Mouse (Mus musculus) right cerebral cortex, postnatal 36 days (tissue): ENCODE data around the gene Slc22a1.
"Not testable (repeated sequence)": the region's sequence is repeated elsewhere in the genome, so short reads cannot be mapped to it uniquely, and the experiment has no call there.

Source experiments
- DNase-seq, 2 experiments: peaks; one replicate each; pipeline ENCODE4 v3.0.0; 2022; ENCODE audit warnings: low spot score in 2 of 2, mixed read lengths in 1 of 2

The Slc22a1 gene

DNA sequence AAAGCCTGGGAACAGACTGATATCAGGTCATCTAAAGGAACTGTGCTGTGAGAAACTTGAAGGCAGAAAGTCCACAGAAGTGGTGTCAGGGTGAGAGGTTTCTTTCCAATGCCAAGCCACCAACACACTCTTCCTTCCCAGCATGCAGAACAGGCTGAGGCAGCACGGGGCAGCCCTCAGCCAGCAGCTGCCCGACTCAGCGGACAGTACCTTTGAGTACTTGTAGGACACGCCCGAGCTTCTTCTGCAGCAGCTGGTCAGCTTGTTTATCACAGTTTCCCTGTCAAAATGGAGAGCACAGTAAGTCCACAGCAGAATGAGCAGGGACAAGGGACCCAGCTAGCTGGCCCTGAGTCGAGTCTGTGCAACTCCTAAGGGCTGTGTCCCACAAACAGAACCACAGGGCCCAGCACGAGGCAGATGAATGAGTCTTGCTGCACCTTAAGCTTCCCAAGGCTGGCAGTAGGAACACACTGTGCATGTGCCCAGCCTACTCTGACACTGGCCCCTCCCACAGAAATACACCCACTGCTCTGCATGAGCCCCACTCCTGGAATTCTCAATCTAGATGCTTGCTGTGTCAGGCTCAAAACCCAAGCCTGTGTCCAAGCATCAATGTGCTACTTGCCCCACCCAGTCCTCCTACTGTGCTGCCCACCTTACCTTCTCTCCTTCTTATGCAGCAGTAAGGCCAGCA, 9.4 kb upstream of the Slc22a1 start:
- peak in 1 of 2 experiments; percentile 25 for DNase-seq

DNA sequence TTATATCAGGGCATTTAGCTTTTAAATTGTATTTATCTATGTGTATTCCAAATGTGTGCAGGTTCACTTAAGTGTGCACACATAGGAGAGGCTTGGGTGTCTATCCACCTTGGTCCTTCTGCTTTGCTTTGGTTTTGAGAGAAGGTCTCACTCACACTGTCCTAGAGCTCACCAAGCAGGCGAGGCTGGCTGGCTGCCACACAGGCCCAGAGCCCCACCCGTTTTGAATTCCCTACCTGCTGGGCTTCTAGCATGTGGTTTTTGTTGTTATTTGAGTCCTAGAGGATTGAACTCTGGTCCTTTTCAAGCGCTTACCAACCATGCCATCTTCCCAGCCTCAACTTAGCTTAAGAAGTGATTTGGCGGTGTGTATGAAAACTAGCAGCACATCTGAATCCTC, 8.8 kb upstream of the Slc22a1 start:
- no peak for DNase-seq

DNA sequence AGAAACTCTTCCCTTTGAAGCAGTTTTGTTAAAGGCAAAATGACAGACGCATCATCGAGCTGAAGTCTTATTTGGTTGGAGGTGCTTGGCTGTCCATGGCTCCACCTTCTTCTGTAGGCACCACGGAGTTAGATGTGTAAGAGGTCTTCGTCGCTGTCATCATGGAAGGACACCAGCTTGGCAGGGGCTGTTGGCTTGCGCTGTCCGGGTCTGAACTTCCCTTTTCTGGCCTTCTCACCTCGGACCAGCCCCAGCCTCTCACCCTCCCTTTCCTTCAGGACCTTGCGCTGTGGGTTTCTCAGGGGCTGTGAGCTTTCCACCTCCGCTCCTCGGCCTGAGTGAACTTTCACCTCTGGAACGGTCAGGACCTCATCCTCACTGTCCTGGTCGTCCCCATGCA, 8.0 kb upstream of the Slc22a1 start:
- DNase-seq = no peak

DNA sequence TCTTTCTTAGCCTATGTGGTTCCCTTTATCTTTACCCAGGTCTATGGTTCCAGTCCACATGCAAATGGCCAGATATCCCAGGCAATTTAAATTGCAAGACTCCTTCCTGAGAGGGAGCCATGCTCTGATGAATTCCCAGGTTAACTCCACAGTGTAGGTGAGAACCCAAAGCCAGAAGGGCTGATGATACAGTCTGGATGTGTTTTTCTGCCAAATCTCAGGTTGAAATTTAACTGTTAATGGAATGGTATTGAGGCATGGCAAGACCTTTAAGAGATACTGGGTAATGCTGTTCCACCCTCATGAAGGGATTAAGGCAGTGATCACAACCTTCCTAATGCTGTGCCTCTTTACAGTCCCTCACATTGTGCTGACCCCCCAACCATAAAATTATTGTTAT, 2.6 kb upstream of the Slc22a1 start:
- DNase-seq = no peak

DNA sequence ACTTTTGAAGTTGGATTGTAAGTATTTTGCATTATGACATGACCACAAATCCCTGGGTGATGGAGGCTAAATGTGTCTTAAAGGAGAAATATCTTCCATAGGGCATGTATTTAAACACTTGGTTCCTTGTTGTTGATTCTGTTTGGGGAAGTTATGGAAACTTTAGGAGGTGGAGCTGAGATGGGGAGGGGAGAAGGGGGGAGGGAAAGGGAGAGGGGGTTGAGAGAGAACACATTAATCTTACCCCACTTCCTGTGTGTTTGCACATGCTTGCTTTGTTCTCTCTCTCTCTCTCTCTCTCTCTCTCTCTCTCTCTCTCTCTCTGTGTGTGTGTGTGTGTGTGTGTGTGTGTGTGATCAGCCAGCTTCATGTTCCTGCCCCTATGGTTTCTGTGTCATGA, 1.5 kb upstream of the Slc22a1 start:
- DNase-seq = no peak

DNA sequence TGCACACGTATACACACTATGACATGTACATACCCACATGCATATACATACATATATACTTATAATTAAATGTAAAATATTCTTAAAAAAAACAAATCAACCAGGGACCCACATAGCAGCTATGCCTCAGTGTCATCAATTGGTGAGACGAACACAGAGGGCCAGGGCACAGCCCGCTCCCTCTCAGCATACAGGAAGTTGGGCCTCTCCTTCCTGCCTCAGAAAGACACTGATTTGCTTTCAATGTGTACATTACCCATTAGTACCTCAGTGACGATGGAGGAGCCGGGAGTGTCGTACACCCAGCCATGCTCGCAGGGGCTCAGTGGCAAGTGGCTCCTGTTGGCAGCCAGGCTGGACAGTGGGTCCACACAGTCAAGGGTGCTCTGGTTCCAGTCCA, 649 bp downstream of the Slc22a1 start:
- not testable (repeated sequence) for DNase-seq

DNA sequence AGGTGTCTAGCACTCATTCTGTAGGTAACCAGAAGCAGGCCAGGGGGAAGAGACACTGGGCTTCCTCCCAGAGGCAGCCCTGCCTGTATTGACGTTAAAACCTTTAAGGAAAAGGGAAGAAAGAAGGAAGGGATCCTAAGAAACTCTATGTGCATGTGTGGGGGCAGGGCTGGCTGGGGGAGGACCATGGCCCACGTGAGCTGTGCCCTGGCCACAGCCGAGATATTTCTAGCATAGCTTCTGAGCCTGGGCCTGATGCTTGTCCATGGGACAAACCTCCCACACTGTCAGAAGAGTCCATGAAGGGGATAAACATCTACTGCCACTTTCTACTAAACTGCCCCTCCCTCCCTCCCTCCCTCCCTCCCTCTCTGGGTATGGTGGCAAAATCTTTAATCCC, 1.8 kb downstream of the Slc22a1 start:
- DNase-seq = no peak

DNA sequence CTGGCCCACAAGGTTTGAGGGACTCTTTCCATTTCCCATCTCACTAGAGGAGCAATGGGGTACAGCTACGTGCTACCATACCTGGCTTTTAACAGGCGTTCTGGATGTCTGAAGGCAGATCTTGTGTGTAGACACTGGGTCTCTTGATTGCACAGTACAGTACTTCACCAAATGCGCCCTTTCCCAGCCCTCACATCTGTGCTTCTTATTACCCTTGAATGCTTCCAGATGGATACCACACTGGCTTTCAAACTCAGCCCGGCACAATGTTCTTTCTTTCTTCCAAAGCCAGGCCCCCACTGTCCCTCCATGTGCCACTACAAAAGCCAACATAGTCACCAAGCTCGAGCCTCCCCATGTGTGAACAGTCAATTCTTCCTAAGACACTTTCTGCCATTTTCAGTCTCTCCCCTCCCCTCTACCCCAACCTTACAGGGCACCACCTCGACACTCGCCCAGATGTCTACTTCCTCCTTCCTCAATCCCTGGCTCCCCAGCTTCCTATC, 3.3 kb downstream of the Slc22a1 start:
- no peak for DNase-seq

DNA sequence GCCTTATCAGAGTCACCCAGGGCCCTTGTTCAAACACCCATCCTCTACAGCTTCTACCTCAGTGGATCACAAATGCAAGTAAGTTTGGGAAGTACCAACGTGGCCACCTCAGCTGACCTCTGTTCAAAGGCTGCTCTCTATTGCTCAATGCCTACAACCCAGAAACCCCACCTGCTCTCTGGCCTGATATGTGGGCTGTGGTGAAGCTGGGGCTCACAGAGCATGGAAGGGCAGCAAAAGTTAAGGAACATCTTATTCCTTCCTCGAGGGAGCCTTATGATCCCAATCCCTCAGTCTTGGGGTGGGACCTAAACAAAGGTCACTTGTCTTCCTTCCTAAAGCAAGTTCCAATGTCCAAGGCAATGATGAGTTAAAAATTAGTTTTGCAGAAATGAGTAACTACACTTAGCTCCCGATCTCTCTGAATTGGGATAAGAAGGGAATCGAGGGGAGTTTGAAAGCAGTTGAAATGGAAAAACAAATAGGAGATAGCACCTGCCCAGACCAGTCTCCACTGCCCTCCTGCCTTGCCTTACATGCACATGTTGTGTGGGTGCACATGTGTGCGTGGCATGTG, 4.5 kb downstream of the Slc22a1 start:
- DNase-seq = no peak

DNA sequence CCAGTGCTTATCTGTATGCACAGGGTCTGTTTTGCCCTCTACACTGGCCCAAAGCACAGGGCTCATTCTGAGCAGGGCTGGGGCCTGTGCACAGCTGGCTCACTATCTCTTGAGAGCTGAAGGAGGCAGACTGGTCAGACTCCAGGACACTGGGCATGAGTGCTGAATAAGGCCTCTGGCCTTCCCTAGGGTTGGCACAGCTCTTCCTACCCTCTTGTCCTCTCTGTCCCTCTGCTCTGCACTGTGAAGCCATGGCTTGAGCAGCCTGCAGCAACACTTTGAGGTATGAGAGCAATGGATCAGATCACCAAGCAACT, 6.3 kb downstream of the Slc22a1 start:
- DNase-seq = no peak

DNA sequence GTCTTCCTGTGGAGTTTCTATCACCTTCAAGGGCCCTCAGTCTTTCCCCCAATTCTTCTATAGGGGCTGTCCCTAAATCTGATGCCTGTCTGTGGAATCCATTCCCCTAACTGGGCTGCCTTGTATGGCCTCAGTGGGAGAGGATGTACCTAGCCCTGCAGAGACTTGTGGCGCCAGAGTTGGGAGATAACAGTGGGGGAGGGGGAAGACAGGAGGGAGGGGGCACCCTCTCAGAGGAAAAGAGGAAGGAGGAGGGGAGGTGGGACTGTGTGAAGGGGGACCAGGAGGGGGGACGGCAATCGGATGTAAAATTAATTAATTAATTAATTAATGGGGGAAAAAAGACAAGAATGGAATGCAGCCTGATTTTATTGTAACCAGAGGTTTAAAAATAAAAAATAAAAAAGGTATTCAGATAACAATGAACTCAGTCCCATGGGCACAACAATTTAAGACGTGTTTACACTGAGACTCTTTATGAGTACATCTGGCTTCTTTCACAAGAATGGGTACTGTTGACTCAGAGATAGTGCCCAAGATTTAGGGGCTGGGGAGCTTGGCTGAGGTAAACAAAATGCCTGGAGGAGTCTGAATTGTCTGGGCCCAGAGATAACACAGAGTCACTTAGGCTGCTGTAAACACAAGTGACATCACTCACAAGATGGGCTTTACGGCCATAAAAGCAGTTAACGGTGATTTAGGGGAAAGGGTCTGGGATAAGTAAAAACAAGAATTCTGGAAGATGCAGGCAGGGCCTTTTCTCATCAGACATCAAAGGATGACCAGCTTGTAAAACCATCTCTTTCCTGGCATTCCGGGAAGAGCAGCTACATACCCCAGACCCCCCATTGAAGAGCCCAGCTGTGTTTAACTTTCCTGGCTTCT, 6.9 kb downstream of the Slc22a1 start:
- no peak for DNase-seq

DNA sequence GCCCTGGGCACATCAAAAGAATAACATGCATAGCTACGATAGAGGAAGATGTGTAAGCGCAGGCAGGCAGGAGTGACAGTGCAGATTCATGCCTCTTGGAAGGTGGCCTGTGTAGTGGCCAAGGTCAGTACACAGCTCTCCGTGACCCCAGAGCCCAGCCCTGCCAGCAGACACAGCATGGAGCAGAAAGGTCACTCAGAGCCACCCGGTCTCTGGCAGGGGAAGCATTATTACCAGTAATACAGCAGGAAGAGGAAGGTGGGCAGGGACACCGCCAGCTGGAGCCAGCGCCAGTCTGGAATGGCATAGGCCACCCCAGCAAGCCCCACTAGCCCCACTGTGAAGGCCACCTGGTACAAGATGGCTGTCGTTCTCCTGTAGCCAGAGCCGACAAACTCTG, 11.5 kb downstream of the Slc22a1 start:
- DNase-seq = no peak

DNA sequence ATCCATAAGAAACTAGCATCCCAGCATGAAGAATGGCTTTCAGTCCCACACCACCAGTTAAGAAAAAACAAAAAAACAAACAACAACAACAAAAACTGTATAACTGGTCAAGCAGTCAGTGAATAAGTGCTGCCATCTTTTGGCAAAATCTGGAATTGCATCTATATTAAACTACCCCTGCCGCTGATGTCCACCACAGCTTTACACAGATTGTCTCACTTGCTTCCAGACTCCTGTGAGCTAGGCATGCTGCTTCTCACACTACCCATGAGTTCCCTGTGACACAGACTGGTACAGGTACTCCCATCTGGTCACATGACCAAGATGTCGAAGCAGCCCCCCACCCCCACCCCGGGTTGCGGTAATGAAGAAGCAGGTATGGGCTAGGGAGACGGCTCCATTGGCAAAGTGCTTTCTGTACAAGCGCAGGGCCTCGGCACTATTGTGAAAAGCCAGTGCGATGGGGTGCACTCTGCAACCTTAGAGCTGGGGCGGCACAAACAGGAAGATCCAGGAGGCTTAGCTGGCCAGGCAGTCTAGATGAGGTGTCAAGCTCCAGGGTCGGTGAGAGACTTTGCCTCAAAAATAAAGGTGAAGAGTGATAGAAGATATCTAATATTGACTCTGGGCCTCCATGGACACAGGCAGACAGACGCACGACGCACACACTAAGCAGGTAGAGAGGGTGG, 14.9 kb downstream of the Slc22a1 start:
- DNase-seq = no peak

DNA sequence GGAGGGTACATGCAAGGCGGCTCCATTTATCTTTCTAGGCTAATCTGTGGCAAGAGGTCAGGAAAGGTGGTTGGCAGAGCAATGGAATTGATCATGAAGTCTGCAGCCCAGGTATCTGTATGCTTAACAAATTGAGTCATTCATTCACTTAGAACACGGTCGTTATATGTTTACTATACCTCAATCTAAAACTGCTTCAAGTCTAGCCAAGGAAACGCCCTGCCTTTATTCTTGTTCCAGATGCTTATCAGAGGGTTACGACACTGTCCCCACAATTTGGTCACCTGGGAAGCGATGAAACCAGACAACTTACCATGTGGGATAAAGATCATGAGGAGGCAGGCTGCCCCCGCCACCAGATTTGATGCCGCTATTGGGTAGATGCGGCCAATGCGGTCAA, 16.4 kb downstream of the Slc22a1 start:
- no peak for DNase-seq

DNA sequence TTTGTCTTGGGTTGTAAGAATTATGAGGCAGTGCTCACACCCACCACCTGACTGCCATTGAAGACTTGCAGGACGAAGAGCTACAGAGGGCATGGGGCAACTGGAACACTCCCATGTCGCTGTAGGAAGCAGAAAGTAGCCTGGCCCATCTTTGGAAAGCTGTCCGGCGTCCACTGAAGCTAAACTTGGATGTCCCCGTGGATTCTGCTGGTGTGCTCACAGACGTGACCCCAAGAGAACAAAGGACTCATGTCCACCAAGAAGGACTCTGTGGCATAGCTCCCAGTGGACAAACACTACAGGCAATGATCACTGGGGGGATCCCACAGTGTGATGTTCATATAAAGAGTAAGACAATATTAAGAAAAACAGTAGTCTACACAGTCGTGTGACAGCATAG, 16.8 kb downstream of the Slc22a1 start:
- no peak for DNase-seq

DNA sequence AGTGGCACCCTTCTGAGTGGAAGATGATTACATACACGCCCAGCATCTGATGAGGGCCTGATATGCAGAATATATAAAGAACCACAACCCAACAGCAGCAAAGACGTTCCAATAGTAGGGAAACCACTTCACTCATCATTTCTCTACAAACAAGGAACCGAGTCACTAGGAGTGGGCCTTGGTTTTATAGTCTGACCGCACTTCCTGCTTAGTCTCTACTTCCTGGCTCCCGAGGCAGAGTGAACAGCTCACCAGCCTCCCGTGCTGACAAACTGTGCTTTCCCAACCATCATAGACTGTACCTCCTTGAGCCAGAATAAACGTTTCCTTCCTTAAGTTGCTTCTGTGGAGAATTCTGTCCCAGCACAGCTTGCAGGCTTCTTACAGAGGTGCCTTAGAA, 19.8 kb downstream of the Slc22a1 start:
- no peak for DNase-seq

DNA sequence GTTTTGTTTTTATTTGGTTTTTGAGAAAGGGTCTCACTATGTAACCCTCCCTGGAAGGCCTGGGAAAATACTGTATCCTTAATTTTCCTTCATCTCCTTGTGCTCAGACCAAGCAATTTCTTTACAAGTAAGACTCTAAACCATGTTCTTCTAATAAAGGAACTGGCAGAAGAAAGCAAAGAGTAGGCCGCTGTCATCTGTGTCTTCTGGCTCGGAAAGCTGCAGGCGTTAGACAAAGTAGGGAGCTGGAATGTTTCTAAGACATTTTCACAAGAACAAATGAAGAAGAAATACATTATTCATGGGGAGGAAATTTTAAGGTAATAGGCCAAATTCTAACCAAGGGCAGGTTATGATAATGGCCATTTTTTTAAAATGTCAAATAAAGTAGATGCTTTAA, 21.6 kb downstream of the Slc22a1 start:
- DNase-seq = peak; percentile 57 to 58

DNA sequence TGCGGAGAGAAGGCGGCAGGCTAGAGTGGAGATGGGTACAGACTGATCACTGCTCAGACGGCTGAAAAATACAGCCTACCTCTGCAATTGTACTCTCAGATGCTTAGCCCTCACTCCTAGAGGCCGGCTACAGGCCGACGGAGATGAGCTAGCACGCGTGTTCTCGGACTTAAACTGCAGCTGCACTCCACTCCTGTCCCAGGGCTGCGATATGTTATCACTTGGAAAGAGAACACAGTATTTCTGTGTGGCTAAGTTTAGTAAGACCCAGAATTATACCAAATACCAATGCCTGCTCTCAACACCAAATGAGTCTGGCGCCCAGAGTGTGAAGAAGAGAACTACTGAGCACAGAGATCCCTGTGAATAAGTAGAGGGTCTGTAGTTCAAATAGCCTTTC, 23.0 kb downstream of the Slc22a1 start:
- peak in 1 of 2 experiments; percentile 10 for DNase-seq

DNA sequence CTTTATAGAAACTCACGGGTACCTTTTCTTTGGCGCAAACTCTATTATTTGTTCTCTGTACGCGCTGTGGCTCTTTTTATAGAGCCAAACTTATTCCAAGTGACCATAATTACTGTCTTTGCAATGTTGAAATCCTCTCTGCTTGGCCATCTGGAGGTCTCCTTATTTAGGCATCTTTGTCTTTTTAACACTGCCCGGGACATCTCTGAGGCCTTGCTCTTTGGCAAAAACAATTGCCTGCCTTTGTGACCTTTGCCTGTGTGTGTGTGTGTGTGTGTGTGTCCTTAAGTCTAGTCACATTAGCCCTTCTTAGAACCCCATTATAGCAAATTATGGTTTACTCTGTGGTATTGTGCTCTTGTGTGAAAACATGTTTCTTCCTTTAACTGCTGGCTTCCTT, 30.2 kb downstream of the Slc22a1 start:
- DNase-seq = no peak

DNA sequence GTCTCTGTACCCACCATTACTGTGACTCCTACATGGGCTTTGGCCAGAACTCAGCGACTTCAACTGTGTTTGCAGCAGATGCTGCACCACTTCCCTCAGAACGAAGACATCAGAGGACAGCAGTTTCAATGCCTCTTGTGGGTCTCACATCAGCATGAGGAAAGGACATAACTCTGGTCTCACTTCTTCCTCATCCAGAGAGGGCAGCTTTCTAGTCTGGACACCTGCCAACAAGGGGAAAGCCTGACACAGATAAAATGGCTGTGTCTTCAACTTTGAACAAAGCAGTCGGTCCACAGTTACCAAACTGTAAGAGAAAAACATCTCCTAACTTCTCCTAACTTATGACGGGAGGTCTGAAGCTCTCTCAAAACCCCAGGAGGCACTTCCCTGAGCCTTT, 34.5 kb downstream of the Slc22a1 start:
- no peak for DNase-seq

DNA sequence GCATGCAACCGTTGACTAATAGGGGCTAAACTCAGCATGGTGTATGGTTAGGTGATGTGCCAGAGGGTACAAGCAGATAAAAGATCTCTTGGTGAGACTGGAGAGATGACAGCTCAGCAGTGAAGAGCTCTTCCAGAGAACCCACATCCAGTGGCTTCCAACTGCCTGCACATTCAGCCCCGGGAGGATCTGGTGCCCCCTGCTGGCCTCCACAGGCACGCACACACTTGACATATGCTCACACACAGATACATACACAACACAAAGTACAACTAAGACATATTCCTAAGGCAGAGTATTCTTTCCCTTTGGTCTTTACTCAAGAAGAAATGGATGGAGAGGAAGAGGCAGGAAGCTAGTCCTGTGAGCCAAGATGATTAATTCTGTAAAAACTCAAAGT, 36.0 kb downstream of the Slc22a1 start:
- DNase-seq = no peak

DNA sequence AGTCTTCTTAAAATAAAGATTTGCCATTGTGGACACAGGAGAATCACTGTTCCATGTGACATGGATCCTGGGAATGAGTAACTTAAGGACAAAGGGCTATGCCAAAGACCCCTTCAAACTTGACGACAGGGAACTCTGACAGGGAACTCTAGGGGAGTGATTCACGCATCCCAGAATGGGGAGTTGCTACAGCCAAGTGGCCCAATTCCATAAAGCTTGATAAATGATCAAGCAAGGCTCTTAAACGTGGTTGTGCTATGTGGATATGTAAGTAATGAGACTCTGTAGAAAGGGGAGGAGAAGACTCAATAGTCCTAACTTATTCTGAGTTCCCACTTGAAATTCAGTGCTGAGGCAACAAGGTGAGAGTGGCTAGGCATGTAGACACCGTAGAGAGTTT, 40.8 kb downstream of the Slc22a1 start:
- DNase-seq = no peak
